Mouse (Mus musculus): ENCODE data around the gene Gcsam. TPM values are rescaled to one million over a fixed set of nuclear protein-coding genes. Genes with fewer than 3 reads are reported as not detected.

The Gcsam gene
- polyA plus RNA-seq (2015; fragmentation: Nextera tagmentation; extraction: Ambion mirVana) = 3.7 and 5.3 TPM in 2 replicates

DNA sequence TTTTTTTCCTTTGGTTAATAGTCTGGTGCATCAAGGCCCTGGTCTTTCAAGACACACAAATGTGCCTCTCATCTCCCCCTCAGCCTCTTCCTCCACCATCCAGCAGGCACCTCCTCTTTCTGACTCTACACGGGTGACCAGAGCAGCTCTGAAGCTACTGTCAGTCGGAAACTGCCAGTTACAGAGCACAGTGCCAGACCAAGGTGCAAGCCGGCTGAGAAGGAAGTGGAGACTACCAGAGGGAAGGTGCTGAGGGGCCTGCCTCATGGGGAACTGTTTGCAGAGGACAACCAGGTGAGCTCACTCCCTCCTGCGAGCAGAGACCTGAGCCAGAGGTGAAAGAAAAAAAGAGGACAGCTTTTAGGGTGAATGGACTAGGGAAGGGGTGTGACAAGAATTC lies at the start of gene Gcsam:
Gene Gcsam (plus strand): TSS at position 114 of the 400 bp plus-strand sequence.

DNA sequence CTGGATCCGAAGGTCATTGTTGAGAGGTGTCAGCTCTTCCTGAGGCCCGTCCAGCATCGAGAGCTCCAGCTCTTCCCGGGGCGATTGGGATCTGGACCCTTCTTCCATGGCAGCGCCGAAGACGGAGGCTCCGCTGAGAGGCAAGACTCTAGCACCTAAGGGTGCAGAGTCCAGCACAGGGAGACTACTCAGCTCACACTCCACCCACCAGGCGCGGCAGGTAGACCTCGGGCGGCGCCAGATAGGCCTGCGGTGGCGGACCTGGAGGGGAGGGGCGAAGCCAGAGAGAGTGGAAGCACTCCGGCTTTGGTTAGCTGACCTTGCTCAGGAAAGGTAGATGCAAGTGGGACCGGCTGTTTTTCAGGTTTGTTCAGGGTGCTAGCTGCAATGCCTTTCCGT lies 43.8 kb downstream of the Gcsam start, which contains the start of gene BC016579:
Gene BC016579 (minus strand): TSS at position 135 of the 399 bp plus-strand sequence.

Other genes starting within 250 kb of the Gcsam start
- 69.9 and 79.3 TPM in 2 replicates for gene Cd200, start 201.3 kb upstream of the Gcsam start, polyA plus RNA-seq (2015; fragmentation: Nextera tagmentation; extraction: Ambion mirVana)
- not detected in 2 replicates for gene Gm609, start 117.4 kb upstream of the Gcsam start, polyA plus RNA-seq (2015; fragmentation: Nextera tagmentation; extraction: Ambion mirVana)
- gene Gm17783, start 78.3 kb upstream of the Gcsam start, polyA plus RNA-seq (2015; fragmentation: Nextera tagmentation; extraction: Ambion mirVana) = not detected in 2 replicates
- not detected in 2 replicates for gene Slc9c1, start 75.1 kb upstream of the Gcsam start, polyA plus RNA-seq (2015; fragmentation: Nextera tagmentation; extraction: Ambion mirVana)
- gene BC016579, start 43.7 kb downstream of the Gcsam start, polyA plus RNA-seq (2015; fragmentation: Nextera tagmentation; extraction: Ambion mirVana) = 0.30 and 0.36 TPM in 2 replicates
- gene Tmprss7, start 83.3 kb downstream of the Gcsam start, polyA plus RNA-seq (2015; fragmentation: Nextera tagmentation; extraction: Ambion mirVana) = 0.11 and 0.19 TPM in 2 replicates
- gene Tagln3, start 114.2 kb downstream of the Gcsam start, polyA plus RNA-seq (2015; fragmentation: Nextera tagmentation; extraction: Ambion mirVana) = 0.34 and 0.41 TPM in 2 replicates
- gene Abhd10, start 132.6 kb downstream of the Gcsam start, polyA plus RNA-seq (2015; fragmentation: Nextera tagmentation; extraction: Ambion mirVana) = 23.7 and 24.9 TPM in 2 replicates